Mouse (Mus musculus) olfactory bulb, adult 2 months (tissue): ENCODE results near the gene Pkn3.

Experiments used
- CTCF ChIP-seq: fragments of 200-500 bp; IDR thresholded peaks from 2 replicates; pipeline ENCODE4 v1.5.1; 2012; ENCODE audit warnings: low read depth, mild to moderate bottlenecking, low read length, moderate library complexity; ENCODE audit not compliant: insufficient read depth
- POLR2A ChIP-seq: fragments of 200-500 bp; IDR thresholded peaks from 2 replicates; pipeline ENCODE4 v1.6.1; 2012; ENCODE audit warnings: mild to moderate bottlenecking, low read depth, low read length, moderate library complexity; ENCODE audit not compliant: insufficient read depth

DNA sequence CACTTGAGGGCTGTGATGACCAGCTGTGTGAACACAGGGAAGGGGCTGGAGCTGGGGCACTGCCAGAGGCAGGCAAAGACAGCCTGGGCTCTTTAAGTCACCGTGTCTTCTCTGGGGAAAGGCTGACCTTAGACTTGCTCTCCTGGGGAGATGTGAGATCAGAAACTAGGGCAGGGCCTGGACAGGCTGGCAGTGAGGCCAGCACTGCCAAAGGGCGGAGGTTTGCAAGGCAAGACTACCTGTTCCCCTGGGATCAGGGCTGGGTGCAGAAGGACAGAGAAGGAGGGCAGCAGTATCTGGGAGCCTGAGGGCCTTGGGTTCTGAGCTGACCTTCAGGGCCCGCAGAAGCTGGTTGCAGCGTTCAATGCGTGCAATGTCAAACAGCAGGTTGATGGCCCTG is 30.2 kb downstream of the Pkn3 start:
- TF ChIP-seq CTCF (no peak), POLR2A (no peak)
